Mouse (Mus musculus) gastrocnemius, postnatal 14 days (tissue): Measurements from ENCODE around the gene Dhx57. TPM values are rescaled to one million over a fixed set of nuclear protein-coding genes. Genes with fewer than 3 reads are reported as not detected.
"Not testable (repeated sequence)": the region's sequence is repeated elsewhere in the genome, so short reads cannot be mapped to it uniquely, and the experiment has no call there.

Experiments used
- DNase-seq: peaks from one replicate; pipeline ENCODE4 v3.0.0; 2021; ENCODE audit warnings: mixed read lengths
- intact Hi-C: fragments of 180-260 bp; cut with DNase I; formaldehyde crosslinking; loops from one replicate; pipeline ENCODE4 v1.15.1; 2025; ENCODE audit warnings: low total_unique reads
- total RNA-seq, 2 experiments: library from RNA; stranded (reverse); gene quantifications; 2 replicates each; pipeline ENCODE4 v1.2.3; 2021

Gene Dhx57
- total RNA-seq, 2 experiments from 2014 or later, result 6.4 to 6.7 TPM

GRCm38 (mm10) chr17:80268151-80268550 lies 22.1 kb downstream of the Dhx57 start:
- intact Hi-C loops, result no loop called here
- no peak for DNase-seq

DNA sequence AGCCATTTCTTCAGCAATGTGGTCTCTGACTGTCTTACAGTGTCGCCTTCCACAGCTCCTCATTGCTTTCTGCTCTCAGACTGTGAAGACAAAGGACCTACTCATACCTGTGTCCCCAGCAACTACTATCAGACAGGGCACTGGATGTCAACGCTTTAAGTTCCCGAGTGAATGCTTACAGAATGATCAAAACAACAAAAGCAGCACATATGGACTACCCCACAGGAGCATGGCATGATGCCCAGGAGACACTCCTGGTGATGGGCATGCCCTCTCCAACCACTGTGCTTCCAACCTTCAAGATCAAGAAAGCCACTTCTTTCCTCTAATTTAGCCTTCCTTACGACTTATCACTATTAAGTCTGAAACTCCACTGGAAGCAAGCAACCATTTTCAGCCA lies 23.2 kb downstream of the Dhx57 start:
- DNase-seq, result no peak
- intact Hi-C loops, result no loop called here

DNA sequence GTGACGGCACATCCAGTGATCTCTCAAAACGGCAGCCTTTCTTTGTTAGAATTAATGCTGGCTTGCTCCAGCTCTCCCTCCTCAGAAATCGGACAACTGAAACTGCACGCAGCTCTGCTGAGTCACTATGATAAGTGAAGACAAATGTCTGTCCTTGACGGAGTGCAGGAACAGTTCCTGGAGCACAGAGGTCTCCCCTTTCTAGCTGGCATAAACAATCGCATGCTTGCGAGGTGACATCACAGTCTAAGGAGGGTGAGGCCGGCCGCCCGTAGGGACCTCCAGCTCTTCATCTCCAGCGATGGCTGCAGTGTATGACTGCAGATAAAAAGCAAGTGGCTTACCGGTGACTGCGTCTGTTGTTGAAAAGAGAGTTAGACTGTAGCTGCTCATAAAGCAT lies 35.1 kb downstream of the Dhx57 start:
- intact Hi-C loops, result no loop called here
- peak; percentile 69 for DNase-seq

DNA sequence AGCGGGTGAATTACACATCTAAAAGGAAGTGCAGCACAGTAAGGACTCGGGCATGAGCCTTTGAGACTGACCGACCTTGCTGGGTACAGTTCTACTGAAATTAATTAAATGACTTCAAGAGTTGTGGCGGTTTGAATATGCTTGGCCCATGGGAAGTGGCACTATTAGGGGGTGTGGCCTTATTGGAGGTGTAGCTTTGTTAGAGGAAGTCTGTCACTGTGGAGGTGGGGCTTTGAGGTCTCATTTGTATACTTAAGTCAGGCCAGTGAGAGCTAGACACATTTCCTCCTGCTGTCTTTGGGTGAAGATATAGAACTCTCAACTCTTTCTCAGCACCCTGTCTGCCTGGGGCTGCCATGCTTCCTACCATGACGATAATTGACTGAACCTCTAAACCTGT lies 35.9 kb downstream of the Dhx57 start:
- intact Hi-C loops, result no loop called here
- DNase-seq, result no peak

DNA sequence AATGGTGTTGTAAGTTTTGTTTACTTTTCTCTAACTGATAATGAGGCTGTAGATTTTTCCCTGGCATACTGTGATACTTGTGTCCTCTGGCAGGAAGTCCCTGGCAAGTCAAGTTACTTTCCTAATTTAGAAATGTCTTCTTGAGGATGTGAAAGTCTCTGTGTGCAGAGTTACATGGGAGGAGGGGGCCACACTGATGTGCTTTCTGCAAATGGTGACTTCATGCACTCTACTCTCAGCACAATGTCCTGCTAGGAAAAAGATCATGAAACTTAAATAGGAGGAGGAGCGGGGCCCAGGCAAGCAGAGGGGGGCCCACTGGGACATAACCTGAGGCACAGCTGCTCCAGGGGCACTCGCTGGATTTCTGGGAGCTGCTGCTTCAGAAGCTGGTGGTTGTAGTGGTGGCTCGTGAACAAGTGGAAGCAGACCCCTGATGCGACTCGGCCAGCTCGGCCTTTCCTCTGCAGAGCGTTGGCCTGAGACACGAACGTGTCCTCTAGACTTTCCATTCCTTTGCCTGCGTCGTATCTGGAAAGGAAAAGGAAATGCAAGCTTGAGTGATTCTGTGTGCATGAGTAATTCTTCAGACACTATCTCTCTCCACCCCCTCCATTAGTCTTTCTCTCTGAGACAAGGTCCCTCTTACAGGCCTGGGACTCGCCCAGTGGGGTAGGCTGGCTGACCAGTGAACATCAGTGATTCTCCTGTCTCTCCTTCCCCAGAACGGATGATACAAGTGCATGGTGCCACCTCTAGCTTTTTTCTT lies 37.3 kb downstream of the Dhx57 start:
- DNase-seq, result no peak
- intact Hi-C loops, result no loop called here

- intact Hi-C loops, result no loop called here
These were observed 47.2 kb downstream of the Dhx57 start for GRCm38 (mm10) chr17:80243116-80243515.

GRCm38 (mm10) chr17:80241594-80241993 lies 48.7 kb downstream of the Dhx57 start:
- intact Hi-C loops, result no loop called here
- no peak for DNase-seq

More at GRCm38 (mm10) chr17:80243116-80243515, 47.2 kb downstream of the Dhx57 start:
- DNase-seq, result no peak

DNA sequence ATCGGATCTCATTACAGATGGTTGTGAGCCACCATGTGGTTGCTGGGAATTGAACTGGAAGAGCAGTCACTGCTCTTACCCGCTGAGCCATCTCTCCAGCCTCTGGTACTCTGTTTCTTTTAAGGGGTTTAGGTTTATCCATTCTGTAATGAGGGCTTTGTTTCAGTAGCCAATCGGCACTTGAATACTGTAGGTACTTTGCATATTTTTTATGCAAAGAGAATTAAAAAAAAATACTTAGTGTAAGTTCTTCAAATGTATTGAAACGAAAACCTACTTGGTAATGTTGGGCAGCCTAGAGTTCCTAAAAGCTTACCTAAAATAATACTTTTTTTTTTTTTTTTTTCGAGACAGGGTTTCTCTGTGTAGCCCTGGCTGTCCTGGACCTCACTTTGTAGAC lies 52.8 kb downstream of the Dhx57 start:
- intact Hi-C loops, result no loop called here
- no peak for DNase-seq

GRCm38 (mm10) chr17:80236805-80237204 lies 53.5 kb downstream of the Dhx57 start:
- no peak for DNase-seq
- intact Hi-C loops, result no loop called here

- no peak for DNase-seq
- intact Hi-C loops, result no loop called here
These were observed 54.8 kb downstream of the Dhx57 start for GRCm38 (mm10) chr17:80235477-80235876.

DNA sequence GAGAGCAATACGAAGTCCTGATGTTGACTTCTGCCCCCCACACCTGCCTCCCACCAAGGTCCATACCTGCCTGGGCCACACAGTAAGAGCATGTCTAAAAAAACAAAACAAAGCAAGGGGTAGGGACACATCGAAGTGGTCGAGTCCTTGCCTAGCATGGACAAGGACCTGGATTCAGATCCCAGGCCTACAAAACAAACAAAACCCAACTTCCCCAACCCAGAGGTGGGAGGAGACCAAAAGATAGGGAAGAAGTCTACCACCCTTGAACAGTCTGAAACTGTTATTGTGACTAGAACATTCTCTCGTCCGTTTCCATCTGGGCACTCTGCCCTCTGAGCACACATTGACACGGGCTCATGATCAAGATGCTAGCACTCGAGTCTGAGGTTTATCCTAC lies 55.9 kb downstream of the Dhx57 start:
- intact Hi-C loops, result no loop called here
- no peak for DNase-seq

DNA sequence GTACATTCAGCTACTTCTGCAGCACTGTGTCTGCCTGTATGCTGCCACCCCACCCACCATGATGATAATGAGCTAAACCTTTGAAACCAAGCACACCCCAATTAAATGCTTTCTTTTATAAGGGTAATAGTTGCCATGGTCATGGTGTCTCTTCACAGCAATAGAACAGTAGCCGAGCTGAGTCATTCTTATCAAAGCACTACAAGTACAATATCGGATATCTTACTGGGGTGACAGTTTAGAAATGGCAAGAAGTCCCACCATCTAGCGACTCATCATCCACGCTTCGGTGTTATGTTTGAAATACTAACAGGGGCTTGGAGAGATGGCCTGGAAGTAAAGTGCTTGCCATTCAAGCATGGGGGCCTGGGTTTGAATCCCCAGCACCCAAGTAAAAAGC lies 56.4 kb downstream of the Dhx57 start:
- DNase-seq, result no peak
- intact Hi-C loops, result no loop called here

GRCm38 (mm10) chr17:80229396-80229795 lies 60.9 kb downstream of the Dhx57 start:
- intact Hi-C loops, result no loop called here

DNA sequence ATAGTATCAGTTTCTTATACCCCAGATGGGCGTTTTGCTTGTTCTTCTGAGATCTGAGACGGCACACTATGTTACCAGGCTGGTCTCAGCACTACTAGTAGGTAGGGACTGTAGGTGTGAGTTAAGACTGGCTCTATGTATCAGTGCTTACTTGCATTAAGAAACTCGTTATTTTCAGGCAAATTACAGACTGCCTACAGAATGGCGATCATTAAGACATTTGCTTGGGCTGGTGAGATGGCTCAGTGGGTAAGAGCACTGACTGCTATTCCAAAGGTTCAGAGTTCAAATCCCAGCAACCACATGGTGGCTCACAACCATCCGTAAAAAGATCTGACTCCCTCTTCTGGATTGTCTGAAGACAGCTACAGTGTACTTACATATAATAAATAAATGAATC lies 65.1 kb downstream of the Dhx57 start:
- intact Hi-C loops, DNase-seq: not testable (repeated sequence)

More at GRCm38 (mm10) chr17:80229396-80229795, 60.9 kb downstream of the Dhx57 start:
- no peak for DNase-seq

- peak; percentile 73 for DNase-seq
- intact Hi-C loops, result no loop called here
These were observed 65.8 kb downstream of the Dhx57 start, which contains the start of gene Gemin6 for GRCm38 (mm10) chr17:80224326-80225116. Gene Gemin6, plus strand, starts transcription at chr17:80224441.

DNA sequence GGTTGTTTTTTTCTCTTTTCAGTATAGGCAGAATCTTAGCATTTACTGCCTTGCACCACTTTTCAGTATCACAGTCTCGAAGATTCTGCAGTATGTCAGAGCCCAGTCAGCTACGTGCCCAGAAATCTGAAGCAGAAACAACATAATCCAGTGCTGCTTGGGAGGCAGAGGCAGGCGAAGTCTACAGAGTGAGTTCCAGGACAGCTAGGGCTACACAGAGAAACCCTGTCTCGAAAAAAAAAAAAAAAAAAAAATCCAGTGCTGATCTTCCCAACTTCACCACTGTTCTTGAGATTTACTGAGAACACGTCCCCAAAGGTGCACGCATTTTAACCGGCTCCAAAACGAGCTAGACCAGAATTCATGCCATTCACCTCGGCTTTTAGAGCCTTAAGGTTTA lies 66.4 kb downstream of the Dhx57 start:
- intact Hi-C loops, result no loop called here
- no peak for DNase-seq

DNA sequence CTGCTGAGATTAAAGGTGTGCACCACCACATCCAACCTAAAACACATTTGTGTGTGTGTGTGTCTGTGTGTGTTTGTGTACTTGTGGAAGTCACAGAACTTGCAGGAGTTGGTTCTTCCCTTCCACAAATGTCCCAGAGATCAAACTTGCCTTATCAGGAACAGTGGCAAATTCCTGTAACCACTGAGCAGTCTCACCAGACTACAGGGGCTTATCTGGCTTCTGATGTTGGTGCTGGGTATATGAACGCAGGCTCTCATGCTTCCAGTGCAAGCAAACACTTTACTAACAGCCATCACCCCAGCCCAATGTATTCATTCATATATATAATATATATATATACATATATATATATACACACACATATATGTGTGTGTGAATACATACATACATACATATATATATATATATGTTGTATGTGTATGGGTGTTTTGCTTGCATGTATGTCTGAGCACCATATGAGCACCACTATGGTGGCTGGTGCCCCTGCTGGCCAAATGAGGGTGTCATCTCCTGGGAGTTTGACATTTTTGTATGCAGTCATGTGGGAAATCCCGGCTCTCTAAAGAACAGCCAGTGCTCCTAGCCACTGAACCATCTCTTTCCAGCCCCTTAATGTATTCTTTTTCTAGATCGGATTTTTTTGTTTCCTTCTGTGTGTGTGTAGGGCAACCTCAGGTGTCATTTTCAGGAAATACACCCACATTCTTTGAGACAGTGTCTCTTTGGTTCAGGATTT lies 68.2 kb downstream of the Dhx57 start:
- no peak for DNase-seq
- intact Hi-C loops, result no loop called here

DNA sequence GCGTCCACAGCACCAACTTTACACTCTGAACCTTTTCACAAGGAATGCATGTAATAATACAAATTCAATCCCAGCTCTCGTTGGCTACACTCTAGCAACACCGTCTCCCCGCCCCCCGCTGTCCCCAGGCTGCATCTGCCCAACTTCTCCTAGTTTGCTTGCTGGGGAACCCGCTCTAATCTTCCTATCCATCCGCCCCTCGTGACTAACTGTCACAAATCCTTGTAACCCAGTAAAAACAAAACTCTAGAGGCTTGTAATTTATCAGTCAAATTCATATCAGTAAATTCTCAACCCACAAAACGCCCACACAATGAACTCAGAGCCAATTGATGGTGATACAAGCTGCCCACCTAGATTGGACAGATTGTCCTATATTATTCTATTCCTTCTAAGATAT lies 69.1 kb downstream of the Dhx57 start:
- DNase-seq, result no peak
- intact Hi-C loops, result no loop called here

DNA sequence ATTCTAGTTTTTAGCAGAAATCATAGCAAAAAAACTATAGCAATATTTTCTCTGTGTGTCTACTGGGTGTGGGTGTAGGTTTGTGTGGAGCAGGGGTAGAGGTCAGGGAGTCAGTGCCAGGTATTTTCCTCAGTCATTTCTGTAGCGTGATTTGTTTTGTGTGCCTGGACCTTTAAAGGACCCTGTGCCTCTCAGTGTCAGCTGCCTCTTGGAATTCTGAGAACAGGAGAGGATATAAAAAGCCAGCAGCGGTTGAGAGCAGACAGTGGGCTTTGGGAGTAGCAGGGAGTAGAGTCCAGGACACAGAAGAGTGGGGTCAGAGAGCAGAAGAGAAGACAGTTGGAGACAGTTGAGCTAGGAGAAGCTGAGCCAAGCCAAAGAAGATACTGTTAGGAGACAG lies 70.1 kb downstream of the Dhx57 start:
- intact Hi-C loops, result no loop called here
- no peak for DNase-seq

DNA sequence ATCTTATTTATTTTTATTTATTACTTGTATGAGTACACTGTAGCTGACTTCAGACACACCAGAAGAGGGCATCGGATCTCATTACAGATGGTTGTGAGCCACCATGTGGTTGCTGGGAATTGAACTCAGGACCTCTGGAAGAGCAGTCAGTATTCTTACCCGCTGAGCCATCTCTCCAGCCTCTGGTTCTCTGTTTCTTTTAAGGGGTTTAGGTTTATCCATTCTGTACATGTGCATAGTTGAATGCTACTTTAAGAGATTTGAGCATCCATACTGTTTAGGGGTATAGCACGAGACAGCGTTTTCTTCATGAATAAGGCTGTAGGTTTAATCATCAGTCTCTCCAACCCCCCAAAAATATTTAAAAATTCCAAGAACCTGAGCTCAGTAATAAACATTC lies 76.3 kb downstream of the Dhx57 start:
- DNase-seq, intact Hi-C loops: not testable (repeated sequence)
